Mouse (Mus musculus) adrenal gland, postnatal 14 days (tissue): ENCODE data around the gene Dynlrb1. TPM values are rescaled to one million over a fixed set of nuclear protein-coding genes. Genes with fewer than 3 reads are reported as not detected.
A peak's percentile ranks its signal among the peaks of the same experiment; 100 is the strongest.

ENCODE experiments used
- DNase-seq: peaks from one replicate; pipeline ENCODE4 v3.0.0; 2021; ENCODE audit warnings: mixed read lengths
- long read RNA-seq, 2 experiments: library from polyadenylated mRNA; stranded (forward); transcript quantifications; one replicate each; pipeline ENCODE4 v2.0.0; 2021
- total RNA-seq: library from RNA; stranded (reverse); gene quantifications from 2 replicates; pipeline ENCODE4 v1.2.3, GENCODE M21; 2021

Dynlrb1 gene
- total RNA-seq = 357 and 369 TPM in 2 replicates
- long read RNA-seq, experiment 1, transcript Dynlrb1-202 (4 exons, 684 nt) = major isoform, 203 of 252 reads
- long read RNA-seq, experiment 1, transcript Dynlrb1-204 (4 exons, 788 nt) = minor isoform, 8 of 252 reads
- long read RNA-seq, experiment 1, partial matches to known transcripts = 22 of 252 reads
- long read RNA-seq, experiment 1, other reads (novel, unspliced or antisense) = 14 of 252 reads
- long read RNA-seq, experiment 2, transcript Dynlrb1-202 (4 exons, 684 nt) = major isoform, 227 of 272 reads
- long read RNA-seq, experiment 2, transcript Dynlrb1-201 (4 exons, 677 nt) = minor isoform, 5 of 272 reads
- long read RNA-seq, experiment 2, transcript Dynlrb1-204 (4 exons, 788 nt) = minor isoform, 12 of 272 reads
- long read RNA-seq, experiment 2, partial matches to known transcripts = 24 of 272 reads
- long read RNA-seq, experiment 2, other reads (novel, unspliced or antisense) = 1 of 272 reads

- peak; percentile 99 for DNase-seq
Measured at GRCm38 (mm10) chr2:155236362-155236992, at the start of gene Dynlrb1. Gene Dynlrb1 (plus strand): TSS chr2:155236533.

GRCm38 (mm10) chr2:155207419-155207818 lies 28.9 kb upstream of the Dynlrb1 start:
- peak; percentile 41 for DNase-seq

GRCm38 (mm10) chr2:155223145-155223544 lies 13.2 kb upstream of the Dynlrb1 start:
- no peak for DNase-seq

GRCm38 (mm10) chr2:155224721-155225120 lies 11.6 kb upstream of the Dynlrb1 start:
- no peak for DNase-seq

- no peak for DNase-seq
Measured at GRCm38 (mm10) chr2:155235746-155236361, 479 bp upstream of the Dynlrb1 start.

- DNase-seq = peak; percentile 27
Measured at GRCm38 (mm10) chr2:155237276-155237675, 943 bp downstream of the Dynlrb1 start.

- DNase-seq = peak; percentile 77
Measured at GRCm38 (mm10) chr2:155240915-155241314, 4.6 kb downstream of the Dynlrb1 start.

- DNase-seq = peak; percentile 46
Measured at GRCm38 (mm10) chr2:155242296-155242855, 6.0 kb downstream of the Dynlrb1 start.

- DNase-seq = peak; percentile 28
Measured at GRCm38 (mm10) chr2:155246231-155246630, 9.9 kb downstream of the Dynlrb1 start.

GRCm38 (mm10) chr2:155248206-155248605 lies 11.9 kb downstream of the Dynlrb1 start:
- DNase-seq = no peak

- DNase-seq = no peak
Measured at GRCm38 (mm10) chr2:155248718-155249117, 12.4 kb downstream of the Dynlrb1 start.

GRCm38 (mm10) chr2:155249588-155249987 lies 13.3 kb downstream of the Dynlrb1 start:
- DNase-seq = no peak

GRCm38 (mm10) chr2:155265526-155265925 lies 29.2 kb downstream of the Dynlrb1 start:
- no peak for DNase-seq

- DNase-seq = no peak
Measured at GRCm38 (mm10) chr2:155266896-155267295, 30.6 kb downstream of the Dynlrb1 start.

- peak; percentile 40 for DNase-seq
Measured at GRCm38 (mm10) chr2:155271957-155272356, 35.6 kb downstream of the Dynlrb1 start.

- no peak for DNase-seq
Measured at GRCm38 (mm10) chr2:155272396-155273170, 36.2 kb downstream of the Dynlrb1 start.

- DNase-seq = no peak
Measured at GRCm38 (mm10) chr2:155273603-155274002, 37.3 kb downstream of the Dynlrb1 start.

- peak; percentile 99 for DNase-seq
Measured at GRCm38 (mm10) chr2:155276195-155276594, 39.9 kb downstream of the Dynlrb1 start, which contains the start of gene Map1lc3a. Gene Map1lc3a (plus strand): TSS chr2:155276297.

- DNase-seq = peak; percentile 84
Measured at GRCm38 (mm10) chr2:155276621-155277175, 40.4 kb downstream of the Dynlrb1 start.

- peak; percentile 35 for DNase-seq
Measured at GRCm38 (mm10) chr2:155277721-155278120, 41.4 kb downstream of the Dynlrb1 start.

- peak; percentile 94 for DNase-seq
Measured at GRCm38 (mm10) chr2:155278361-155278760, 42.0 kb downstream of the Dynlrb1 start.
